Mouse (Mus musculus): ENCODE results near the gene Unc13d. TPM values are rescaled to one million over a fixed set of nuclear protein-coding genes. Genes with fewer than 3 reads are reported as not detected.

The Unc13d gene
- total RNA-seq, 1 experiment from 2014 or later: 0.79 TPM

GRCm38 (mm10) chr11:116076836-116077235 lies 925 bp downstream of the Unc13d start:
- DNase-seq: no peak

- DNase-seq: no peak
Measured at GRCm38 (mm10) chr11:116076266-116076540, 1.6 kb downstream of the Unc13d start.

GRCm38 (mm10) chr11:116075539-116076265 lies 2.1 kb downstream of the Unc13d start:
- no peak for DNase-seq

GRCm38 (mm10) chr11:116074436-116074991 lies 3.2 kb downstream of the Unc13d start:
- DNase-seq: no peak

- DNase-seq: no peak
Measured at GRCm38 (mm10) chr11:116072608-116073007, 5.2 kb downstream of the Unc13d start.

GRCm38 (mm10) chr11:116071510-116071909 lies 6.3 kb downstream of the Unc13d start:
- no peak for DNase-seq

GRCm38 (mm10) chr11:116065345-116065744 lies 12.4 kb downstream of the Unc13d start:
- no peak for DNase-seq

GRCm38 (mm10) chr11:116064187-116064867 lies 13.4 kb downstream of the Unc13d start:
- DNase-seq: no peak

GRCm38 (mm10) chr11:116063562-116063961 lies 14.2 kb downstream of the Unc13d start:
- DNase-seq: no peak

- DNase-seq: no peak
Measured at GRCm38 (mm10) chr11:116062521-116062920, 15.2 kb downstream of the Unc13d start.

- no peak for DNase-seq
Measured at GRCm38 (mm10) chr11:116061641-116062415, 15.9 kb downstream of the Unc13d start.

- DNase-seq: no peak
Measured at GRCm38 (mm10) chr11:116060596-116060995, 17.2 kb downstream of the Unc13d start.

GRCm38 (mm10) chr11:116059691-116060025 lies 18.1 kb downstream of the Unc13d start:
- no peak for DNase-seq

- no peak for DNase-seq
Measured at GRCm38 (mm10) chr11:116058868-116059690, 18.7 kb downstream of the Unc13d start.

GRCm38 (mm10) chr11:116058022-116058614 lies 19.6 kb downstream of the Unc13d start:
- DNase-seq: no peak

GRCm38 (mm10) chr11:116057237-116057881 lies 20.4 kb downstream of the Unc13d start:
- DNase-seq: no peak

GRCm38 (mm10) chr11:116055873-116056272 lies 21.9 kb downstream of the Unc13d start:
- DNase-seq: no peak

GRCm38 (mm10) chr11:116053510-116054229 lies 24.1 kb downstream of the Unc13d start:
- DNase-seq: no peak

- no peak for DNase-seq
Measured at GRCm38 (mm10) chr11:116050196-116050595, 27.6 kb downstream of the Unc13d start.

GRCm38 (mm10) chr11:116049610-116050009 lies 28.2 kb downstream of the Unc13d start:
- no peak for DNase-seq

Measured in adrenal gland, postnatal 25 days (tissue).